Mouse (Mus musculus) limb, embryonic 12.5 days (tissue): Measurements from ENCODE around the gene Phldb2. TPM values are rescaled to one million over a fixed set of nuclear protein-coding genes. Genes with fewer than 3 reads are reported as not detected.

Experiments
- ATAC-seq: fragments of 200-750 bp; cut with Nextera tagmentation; 2 replicates; pipeline ENCODE4 v1.8.0; 2017; ENCODE audit warnings: low read depth, moderate TSS enrichment; ENCODE audit not compliant: insufficient number of reproducible peaks, insufficient read depth, low FRiP score, low TSS enrichment
- H3K27ac ChIP-seq: fragments of 300-500 bp; sonication (generic); 2 replicates; pipeline ENCODE4 v1.5.1; 2016; ENCODE audit warnings: mild to moderate bottlenecking, moderate library complexity
- H3K27me3 ChIP-seq: fragments of 300-500 bp; sonication (generic); 2 replicates; pipeline ENCODE4 v1.6.1; 2016; ENCODE audit warnings: mild to moderate bottlenecking, moderate library complexity
- H3K36me3 ChIP-seq: fragments of 300-500 bp; sonication (generic); 2 replicates; pipeline ENCODE4 v1.6.1; 2016; ENCODE audit warnings: mild to moderate bottlenecking, moderate library complexity
- H3K4me1 ChIP-seq: fragments of 300-500 bp; sonication (generic); replicated peaks from 2 replicates; pipeline ENCODE4 v1.6.1; 2016
- H3K4me2 ChIP-seq: fragments of 300-500 bp; sonication (generic); 2 replicates; pipeline ENCODE4 v1.6.1; 2016; ENCODE audit warnings: mild to moderate bottlenecking, moderate library complexity
- H3K4me3 ChIP-seq: fragments of 300-500 bp; sonication (generic); replicated peaks from 2 replicates; pipeline ENCODE4 v1.5.1; 2016; ENCODE audit warnings: mild to moderate bottlenecking
- H3K9ac ChIP-seq: fragments of 300-500 bp; sonication (generic); replicated peaks from 2 replicates; pipeline ENCODE4 v1.6.1; 2016; ENCODE audit warnings: mild to moderate bottlenecking, moderate library complexity
- H3K9me3 ChIP-seq: fragments of 300-500 bp; sonication (generic); 2 replicates; pipeline ENCODE4 v1.6.1; 2016; ENCODE audit warnings: mild to moderate bottlenecking, moderate library complexity
- WGBS: fragments of 180-500 bp; shearing (Covaris S2); methylation state at CpG from one replicate; pipeline ENCODE4 v1.1.7; 2016; 5-methylcytosine and 5-hydroxymethylcytosine counted together
- polyA plus RNA-seq: library from polyadenylated mRNA; unstranded; fragments of >200 nt; fragmentation: Nextera tagmentation; extraction: Ambion mirVana; gene quantifications from 2 replicates; pipeline ENCODE4 v1.2.1, GENCODE M21; 2016

Phldb2 gene
- polyA plus RNA-seq, 1 experiment from 2014 or later = 75.2 TPM

DNA sequence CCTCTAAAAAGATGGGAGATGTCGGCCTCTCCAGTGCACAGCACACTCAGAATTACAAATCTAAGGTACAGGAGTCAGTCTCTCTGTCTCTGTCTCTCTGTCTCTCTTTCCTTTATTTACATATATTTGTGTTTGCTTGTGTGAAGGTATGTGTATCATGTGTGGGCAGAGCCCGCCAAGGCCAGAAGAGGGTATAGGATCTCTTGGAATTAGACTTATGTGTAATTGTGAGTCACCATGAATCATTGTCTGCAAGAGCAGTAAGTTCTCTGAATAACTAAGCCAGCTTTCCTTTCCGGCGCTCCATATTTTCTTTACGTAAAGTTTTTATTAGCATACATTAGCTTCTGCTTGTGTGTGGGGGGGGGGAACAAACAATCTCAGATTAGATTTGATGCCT, 7.7 kb downstream of the Phldb2 start:
- H3K4me1 ChIP-seq = peaks cover 12% of the 10 kb centered on the region
- no peak overlapping the region for H3K27ac ChIP-seq
- H3K27me3 ChIP-seq = no peaks in the 10 kb centered on the region
- no peaks in the 10 kb centered on the region for H3K36me3 ChIP-seq
- H3K4me3 ChIP-seq = no peak overlapping the region
- no peak for ATAC-seq
- no peak overlapping the region for H3K4me2 ChIP-seq
- H3K9me3 ChIP-seq = no peaks in the 10 kb centered on the region
- H3K9ac ChIP-seq = no peak overlapping the region
- WGBS = 86% methylated on average over 5 of the region's 5 CpGs

DNA sequence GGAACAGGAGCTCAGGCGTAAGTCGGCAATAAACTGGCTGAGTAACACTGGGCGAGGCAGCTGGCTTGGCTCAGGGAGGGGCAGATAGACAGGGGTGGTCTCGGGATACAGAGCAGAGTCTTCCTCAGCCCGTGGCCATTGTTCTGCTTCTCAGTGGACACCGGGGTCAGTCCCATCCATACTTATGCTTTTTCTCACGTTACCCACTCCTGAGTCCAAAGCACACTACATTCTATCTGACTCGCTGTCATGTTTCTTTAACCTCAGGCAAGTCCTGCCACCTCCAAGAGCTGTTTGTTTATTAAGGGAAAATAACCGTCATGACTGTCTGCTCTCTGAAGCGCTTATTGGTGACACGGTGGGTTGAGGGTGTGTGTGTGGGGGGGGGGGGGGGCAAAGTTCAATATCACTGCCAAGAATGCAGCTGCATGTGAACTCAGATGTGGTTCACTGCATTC, 8.2 kb downstream of the Phldb2 start:
- WGBS = 39% methylated on average over 11 of the region's 11 CpGs
- no peak overlapping the region for H3K9ac ChIP-seq

DNA sequence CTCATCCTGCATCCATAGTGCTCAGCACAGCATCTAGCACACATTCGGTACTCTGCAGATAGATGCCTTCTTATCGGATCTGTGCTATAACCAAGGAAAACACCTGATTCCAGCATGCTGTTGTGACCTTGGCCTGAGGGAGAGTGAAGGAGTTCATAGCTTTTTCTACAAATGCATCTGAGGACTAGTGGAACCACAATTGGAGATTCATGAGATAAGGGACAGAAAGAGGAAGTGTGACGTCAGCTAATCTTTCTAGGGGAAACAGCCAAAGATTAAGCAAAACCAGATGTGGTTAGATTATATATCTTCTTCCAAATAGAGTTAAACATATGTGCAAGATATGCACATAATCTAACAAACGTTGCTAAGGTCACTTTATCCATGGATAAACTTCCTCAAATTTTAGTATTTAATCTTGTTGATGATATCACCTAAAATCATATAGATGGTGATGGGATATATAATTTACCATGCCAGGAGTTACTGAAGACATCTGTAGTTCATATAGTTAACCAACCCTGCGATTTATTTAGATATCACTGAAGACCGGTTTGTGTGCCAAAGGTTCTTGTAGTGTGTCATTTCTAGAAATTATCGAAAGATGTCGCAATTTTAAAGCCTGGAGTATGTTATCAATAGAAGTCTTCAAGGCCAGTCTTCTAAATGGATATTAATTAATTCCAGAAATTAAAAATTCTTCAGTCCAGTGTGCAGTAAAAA, 11.1 kb downstream of the Phldb2 start:
- H3K36me3 ChIP-seq = no peaks in the 10 kb centered on the region
- H3K4me3 ChIP-seq = no peak overlapping the region
- H3K9ac ChIP-seq = no peak overlapping the region
- H3K27me3 ChIP-seq = no peaks in the 10 kb centered on the region
- no peak overlapping the region for H3K4me2 ChIP-seq
- H3K4me1 ChIP-seq = peaks cover 12% of the 10 kb centered on the region
- WGBS = 75% methylated on average over 8 of the region's 8 CpGs
- no peak for ATAC-seq
- H3K9me3 ChIP-seq = no peaks in the 10 kb centered on the region
- no peak overlapping the region for H3K27ac ChIP-seq

More for the DNA sequence above, 8.2 kb downstream of the Phldb2 start:
- H3K4me2 ChIP-seq = no peak overlapping the region
- no peak overlapping the region for H3K4me3 ChIP-seq
- ATAC-seq = no peak
- H3K27ac ChIP-seq = no peak overlapping the region
- H3K4me1 ChIP-seq = peaks cover 12% of the 10 kb centered on the region
- no peaks in the 10 kb centered on the region for H3K9me3 ChIP-seq
- H3K36me3 ChIP-seq = no peaks in the 10 kb centered on the region
- H3K27me3 ChIP-seq = no peaks in the 10 kb centered on the region

DNA sequence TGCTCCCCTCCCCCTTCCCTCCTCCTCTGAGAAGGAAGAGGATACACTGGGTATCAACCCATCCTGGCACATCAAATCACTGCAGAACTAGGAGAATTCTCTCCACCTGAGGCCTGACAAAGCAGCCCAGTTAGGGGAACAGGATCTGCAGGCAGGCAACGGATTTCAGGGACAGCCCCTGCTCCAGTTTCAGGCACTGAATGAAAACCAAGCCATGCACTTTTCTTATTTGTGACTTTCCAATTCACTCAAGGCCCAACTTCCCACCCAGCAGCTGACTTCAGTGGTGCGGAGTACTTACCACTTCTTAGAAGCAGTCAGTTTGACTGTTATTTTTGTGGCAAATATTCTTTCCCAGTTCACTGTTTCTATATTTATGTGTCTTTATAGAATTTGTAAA, 12.7 kb downstream of the Phldb2 start:
- 59% methylated on average over 2 of the region's 2 CpGs for WGBS
- no peak overlapping the region for H3K4me3 ChIP-seq
- no peak overlapping the region for H3K4me2 ChIP-seq
- no peak for ATAC-seq
- no peaks in the 10 kb centered on the region for H3K36me3 ChIP-seq
- H3K9ac ChIP-seq = no peak overlapping the region
- no peaks in the 10 kb centered on the region for H3K27me3 ChIP-seq
- 0 out of 2 replicates have a peak overlapping the region, but pooled peaks have one; percentile 59 for H3K27ac ChIP-seq
- H3K4me1 ChIP-seq = peaks cover 21% of the 10 kb centered on the region
- H3K9me3 ChIP-seq = no peaks in the 10 kb centered on the region

DNA sequence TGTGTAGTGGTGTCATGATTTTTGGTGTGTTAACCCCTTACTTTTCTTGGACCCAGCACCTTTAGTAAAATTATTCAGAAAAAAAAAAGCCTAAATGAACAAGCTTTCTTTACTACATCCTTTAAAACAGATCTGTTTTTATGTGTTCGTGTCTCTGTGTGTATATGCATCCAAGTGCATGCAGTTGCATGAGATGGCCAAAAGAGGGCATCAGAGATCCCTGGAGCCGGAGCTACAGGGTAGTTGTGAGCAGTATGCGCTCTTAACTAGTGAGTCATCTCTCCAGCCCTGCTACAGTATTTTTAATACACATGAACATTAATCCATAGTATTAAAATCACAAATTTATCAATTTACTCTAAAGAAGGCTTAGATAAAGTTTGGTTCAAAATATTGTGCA, 14.0 kb downstream of the Phldb2 start:
- no peaks in the 10 kb centered on the region for H3K9me3 ChIP-seq
- H3K4me3 ChIP-seq = no peak overlapping the region
- ATAC-seq = no peak
- no peak overlapping the region for H3K27ac ChIP-seq
- no peaks in the 10 kb centered on the region for H3K36me3 ChIP-seq
- no peak overlapping the region for H3K9ac ChIP-seq
- H3K4me1 ChIP-seq = peaks cover 19% of the 10 kb centered on the region
- no peak overlapping the region for H3K4me2 ChIP-seq
- 94% methylated on average over 3 of the region's 3 CpGs for WGBS
- H3K27me3 ChIP-seq = no peaks in the 10 kb centered on the region

DNA sequence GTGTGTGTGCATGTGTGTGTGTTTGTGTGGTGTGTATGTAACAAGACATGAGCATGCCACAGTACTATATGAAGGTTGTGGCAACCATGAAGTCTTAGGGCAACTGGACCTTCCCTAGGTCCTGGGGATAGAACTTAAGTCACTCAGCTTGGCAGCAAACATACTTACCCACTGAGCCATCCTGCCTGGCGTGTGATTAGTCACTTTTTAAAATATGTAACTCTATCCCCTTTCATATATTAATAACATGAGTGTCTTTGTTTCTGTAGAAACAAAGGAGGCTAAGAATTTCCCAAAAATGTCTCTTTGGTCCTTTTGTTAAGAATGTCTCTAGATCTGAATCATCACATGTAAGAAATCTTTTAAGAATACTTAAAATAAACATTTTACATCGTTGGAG, 16.0 kb downstream of the Phldb2 start:
- H3K4me3 ChIP-seq = no peak overlapping the region
- no peak overlapping the region for H3K9ac ChIP-seq
- WGBS = 59% methylated on average over 2 of the region's 2 CpGs
- peak overlapping the region; percentile 43 for H3K27ac ChIP-seq
- no peak overlapping the region for H3K4me2 ChIP-seq
- H3K4me1 ChIP-seq = peaks cover 25% of the 10 kb centered on the region
- H3K27me3 ChIP-seq = no peaks in the 10 kb centered on the region
- ATAC-seq = no peak
- no peaks in the 10 kb centered on the region for H3K9me3 ChIP-seq
- no peaks in the 10 kb centered on the region for H3K36me3 ChIP-seq

DNA sequence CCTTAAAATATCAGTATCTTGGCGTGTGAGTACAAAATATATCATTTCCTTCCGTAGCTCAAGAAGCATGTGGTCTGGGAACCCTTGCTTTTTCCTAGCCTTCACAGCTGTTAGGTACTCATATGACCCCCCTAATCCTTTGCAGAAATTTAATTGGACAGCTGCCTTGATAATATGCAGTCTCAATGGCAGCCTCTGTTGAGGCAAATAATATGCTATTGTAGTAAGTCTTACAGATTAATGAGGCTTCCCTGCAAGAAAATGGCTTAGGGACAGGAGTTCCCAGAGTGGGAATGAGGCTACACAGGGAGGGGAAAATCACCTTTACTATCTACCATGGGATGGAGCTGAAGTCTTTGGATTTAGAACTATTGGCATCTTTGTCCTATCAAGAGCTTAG, 16.9 kb downstream of the Phldb2 start:
- Histone ChIP-seq H3K27me3 (no peaks in the 10 kb centered on the region), H3K4me1 (peaks cover 25% of the 10 kb centered on the region), H3K4me3 (no peak overlapping the region), H3K27ac (peak overlapping the region; percentile 75), H3K36me3 (no peaks in the 10 kb centered on the region), H3K4me2 (no peak overlapping the region), H3K9ac (no peak overlapping the region), H3K9me3 (no peaks in the 10 kb centered on the region)
- ATAC-seq = peak; percentile 67; the same call in 1 of the 2 replicates
- 54% methylated on average over 2 of the region's 2 CpGs for WGBS

DNA sequence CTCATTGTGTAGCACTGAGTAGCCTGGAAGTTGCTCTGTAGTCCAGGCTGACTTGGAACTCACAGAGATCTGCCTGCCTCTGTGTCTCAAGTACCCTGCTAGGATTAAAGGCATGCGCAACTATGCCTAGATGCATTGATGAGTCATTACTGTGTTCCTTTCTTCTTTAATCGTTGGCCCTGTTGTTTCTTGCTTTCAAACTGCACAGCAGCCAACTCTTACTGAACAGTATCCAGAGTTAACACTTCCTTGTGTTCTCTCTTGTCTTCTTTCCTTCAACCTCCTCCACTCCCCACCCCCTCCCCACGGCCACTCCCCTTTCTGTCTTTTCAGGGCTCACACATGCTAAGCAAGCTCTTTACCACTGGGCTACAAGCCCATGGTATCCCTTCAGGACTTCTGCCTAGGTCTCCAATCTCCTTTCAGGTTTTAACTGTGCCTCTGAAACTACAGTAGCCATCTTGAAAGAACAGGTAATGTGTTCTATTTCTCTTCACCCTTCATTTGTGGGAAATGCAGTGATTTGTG, 17.4 kb downstream of the Phldb2 start:
- Histone ChIP-seq H3K9ac (no peak overlapping the region), H3K27ac (peak overlapping the region; percentile 75), H3K9me3 (no peaks in the 10 kb centered on the region), H3K36me3 (no peaks in the 10 kb centered on the region), H3K4me3 (no peak overlapping the region), H3K27me3 (no peaks in the 10 kb centered on the region), H3K4me2 (no peak overlapping the region), H3K4me1 (peaks cover 25% of the 10 kb centered on the region)
- ATAC-seq = no peak
- 82% methylated on average over 3 of the region's 3 CpGs for WGBS

DNA sequence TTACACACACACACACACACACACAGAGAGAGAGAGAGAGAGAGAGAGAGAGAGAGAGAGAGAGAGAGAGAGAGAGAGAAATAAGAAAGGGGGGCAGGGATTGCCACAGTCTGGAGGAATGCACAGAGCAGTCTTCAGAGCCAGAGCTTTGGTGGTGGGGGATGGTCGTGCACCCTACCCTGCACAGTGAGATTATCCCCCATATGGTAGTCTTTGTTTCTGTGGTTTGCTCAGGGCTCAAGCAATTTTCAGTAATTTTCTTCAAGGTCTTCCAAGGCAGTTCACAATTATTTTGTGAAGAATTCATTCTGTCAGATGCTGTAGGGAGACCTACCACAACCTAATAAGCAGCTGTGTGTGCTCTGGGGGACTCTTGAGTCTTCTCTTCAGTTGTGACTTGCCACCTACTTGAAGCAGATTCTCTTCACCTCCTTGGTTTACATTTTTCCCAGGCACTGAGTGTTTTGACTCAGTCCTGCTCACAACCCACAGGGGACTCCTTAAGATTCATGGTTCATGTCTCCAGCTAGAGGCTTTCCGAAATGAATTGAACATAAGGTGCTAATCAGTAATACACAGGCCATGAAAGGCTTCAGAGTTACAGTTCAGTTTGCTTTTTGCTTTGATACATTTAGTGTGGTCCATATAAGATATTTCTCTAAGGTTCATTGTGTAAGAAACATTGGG, 18.5 kb downstream of the Phldb2 start:
- Histone ChIP-seq H3K9me3 (no peaks in the 10 kb centered on the region), H3K4me2 (no peak overlapping the region; the same call in 1 of the 2 replicates), H3K9ac (no peak overlapping the region), H3K27ac (peak overlapping the region; percentile 82), H3K4me3 (no peak overlapping the region), H3K4me1 (peaks cover 30% of the 10 kb centered on the region), H3K36me3 (no peaks in the 10 kb centered on the region), H3K27me3 (no peaks in the 10 kb centered on the region)
- WGBS = 27% methylated on average over 2 of the region's 2 CpGs
- ATAC-seq = peak; percentile 84

DNA sequence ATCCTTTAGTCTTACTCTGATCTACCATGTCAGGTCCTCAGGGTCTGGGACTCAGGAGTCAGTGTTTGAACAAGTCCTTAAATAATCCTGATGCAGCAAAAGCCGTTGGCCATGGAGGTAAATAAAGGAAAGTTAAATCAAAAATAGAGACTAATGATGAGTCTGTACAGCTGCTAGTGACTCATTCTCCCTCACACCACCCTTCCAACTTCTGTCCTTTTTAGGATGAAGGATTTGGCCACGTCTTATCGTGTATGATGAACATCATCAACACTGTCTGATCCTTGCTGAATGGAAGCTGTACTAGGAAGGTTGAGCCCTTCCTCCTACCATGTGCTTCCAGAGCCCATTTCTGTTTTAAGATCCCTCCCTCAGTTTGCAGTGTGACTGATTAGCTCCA, 23.1 kb downstream of the Phldb2 start:
- ATAC-seq = no peak
- Histone ChIP-seq H3K27me3 (no peaks in the 10 kb centered on the region), H3K9ac (no peak overlapping the region), H3K9me3 (no peaks in the 10 kb centered on the region), H3K36me3 (no peaks in the 10 kb centered on the region), H3K4me3 (no peak overlapping the region), H3K27ac (no peak overlapping the region), H3K4me2 (no peak overlapping the region), H3K4me1 (peaks cover 20% of the 10 kb centered on the region)
- 87% methylated on average over 3 of the region's 3 CpGs for WGBS

DNA sequence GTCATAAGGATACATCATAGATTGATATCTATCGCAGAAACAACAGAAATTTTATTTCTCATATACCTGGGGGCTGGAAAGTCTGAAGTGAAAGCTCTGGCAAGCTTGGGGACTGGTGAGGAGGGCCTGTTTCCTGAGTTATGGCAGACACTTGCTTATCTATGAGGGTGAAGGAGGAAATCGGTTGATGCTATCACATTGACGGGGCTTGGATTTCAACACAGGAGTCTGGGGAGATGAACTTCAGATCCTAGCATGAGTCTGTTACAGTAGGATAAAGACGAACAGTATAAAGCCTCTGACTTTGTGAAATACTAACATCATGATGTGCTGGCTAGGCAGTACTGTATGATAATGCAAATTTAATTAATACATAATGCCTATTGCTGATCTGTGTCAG, 25.3 kb downstream of the Phldb2 start:
- no peaks in the 10 kb centered on the region for H3K27me3 ChIP-seq
- ATAC-seq = no peak
- no peaks in the 10 kb centered on the region for H3K9me3 ChIP-seq
- no peak overlapping the region for H3K4me3 ChIP-seq
- H3K36me3 ChIP-seq = no peaks in the 10 kb centered on the region
- no peak overlapping the region for H3K27ac ChIP-seq
- H3K4me1 ChIP-seq = peaks cover 18% of the 10 kb centered on the region
- H3K9ac ChIP-seq = no peak overlapping the region
- 86% methylated on average over 4 of the region's 4 CpGs for WGBS
- H3K4me2 ChIP-seq = no peak overlapping the region
